Mouse (Mus musculus): ENCODE measurements around the gene Irx3.

GRCm38 (mm10) chr8:91797626-91798271 lies 4.1 kb downstream of the Irx3 start:
- peak; percentile 37; the same call in 1 of the 2 replicates for TF ChIP-seq CTCF (IDR thresholded peaks at IDR 0.05; ENCODE audit: insufficient read depth, low read depth, low read length)
- no peak for TF ChIP-seq POLR2A (IDR thresholded peaks at IDR 0.05; ENCODE audit: insufficient read depth, low read depth, low read length)
